Mouse (Mus musculus) left cerebral cortex, postnatal 25 days (tissue): ENCODE measurements at regions not wholly inside any gene's neighbourhood (a gene's known extent, or its start where the extent isn't known, plus 50 kb on each side); places are given as distances from the start of the nearest gene placed in this dataset.

Source experiments
- DNase-seq, 2 experiments: peaks; one replicate each; pipeline ENCODE4 v3.0.0; 2022; ENCODE audit warnings: low spot score in 2 of 2, mixed read lengths in 1 of 2
- intact Hi-C: fragments of 180-260 bp; cut with DNase I; formaldehyde crosslinking; loops from one replicate; pipeline ENCODE4 v1.15.1; 2025

DNA sequence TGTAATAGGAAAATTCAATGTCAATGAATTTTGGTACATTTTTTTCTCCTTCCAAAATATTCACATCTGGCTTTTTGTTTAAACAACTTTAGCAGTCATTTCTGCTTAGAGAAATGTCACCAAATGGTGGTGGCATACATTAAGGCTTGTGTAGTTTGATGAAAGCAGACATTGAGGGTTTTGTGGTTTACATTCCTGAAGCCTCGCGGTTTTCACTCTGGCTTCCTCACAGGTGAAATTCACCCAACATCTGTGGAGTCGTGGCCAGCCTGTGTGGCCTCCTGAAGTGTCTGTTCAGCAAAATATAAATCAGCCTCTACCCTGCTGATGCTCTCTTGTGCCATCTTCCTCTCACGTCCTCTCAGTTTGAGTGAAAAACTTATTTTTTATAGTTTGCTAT is 353.8 kb downstream of the Dnajb9 start:
- DNase-seq, result no peak
- intact Hi-C loops, result no loop called here

DNA sequence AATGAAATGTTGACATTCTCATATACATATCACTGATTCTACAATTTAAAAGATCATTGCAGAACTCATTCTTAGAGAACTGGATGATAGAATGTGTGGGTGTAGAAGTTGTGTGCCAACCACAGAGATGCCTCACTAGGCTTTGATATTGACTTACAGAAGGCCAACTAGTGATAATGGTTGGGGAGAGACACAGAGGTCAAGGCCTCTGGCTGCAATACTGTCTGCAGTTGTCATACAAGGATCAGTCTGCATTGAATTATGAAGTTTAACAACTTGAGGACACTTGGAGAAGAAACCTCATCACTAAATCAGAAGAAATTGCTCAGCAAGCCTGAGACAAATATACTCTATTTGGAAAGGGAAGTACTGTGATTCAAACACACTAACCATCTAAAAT is 357.9 kb downstream of the Dnajb9 start:
- intact Hi-C loops, result no loop called here
- no peak for DNase-seq

DNA sequence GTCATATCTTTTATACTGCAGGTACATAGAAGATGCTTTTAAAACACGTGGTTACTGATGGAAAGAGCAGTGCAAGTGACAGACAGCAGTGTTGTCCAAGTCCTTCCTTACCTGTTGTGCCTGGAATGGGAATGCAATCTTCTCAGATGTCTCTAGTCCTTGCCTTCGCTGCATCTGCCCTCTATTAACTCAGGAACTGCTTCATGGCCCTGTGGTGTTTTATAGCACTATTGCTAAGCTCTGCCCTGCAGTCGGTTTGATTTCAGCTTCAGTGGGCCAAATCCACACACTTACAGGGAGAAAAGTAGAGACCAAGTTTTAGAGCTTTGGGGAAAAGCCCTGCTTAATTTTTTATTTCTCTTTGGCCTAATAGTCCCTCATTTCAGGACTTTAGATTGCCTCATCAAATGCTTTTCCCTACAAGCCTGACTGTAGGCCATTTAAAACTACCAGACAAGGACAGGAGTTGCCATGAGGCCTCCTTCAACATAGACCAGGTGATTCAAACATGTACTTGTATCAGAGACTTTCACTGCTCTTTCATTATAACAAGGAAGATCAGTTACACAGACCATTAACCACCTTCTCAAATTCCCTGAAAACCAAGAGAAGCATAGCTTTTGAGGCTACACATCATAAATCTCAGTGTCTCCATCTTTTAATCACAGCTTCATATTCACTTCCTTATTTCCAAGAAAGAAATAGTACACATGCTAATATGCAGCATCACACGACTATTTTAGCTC is 358.7 kb downstream of the Dnajb9 start:
- DNase-seq, result no peak
- intact Hi-C loops, result no loop called here

DNA sequence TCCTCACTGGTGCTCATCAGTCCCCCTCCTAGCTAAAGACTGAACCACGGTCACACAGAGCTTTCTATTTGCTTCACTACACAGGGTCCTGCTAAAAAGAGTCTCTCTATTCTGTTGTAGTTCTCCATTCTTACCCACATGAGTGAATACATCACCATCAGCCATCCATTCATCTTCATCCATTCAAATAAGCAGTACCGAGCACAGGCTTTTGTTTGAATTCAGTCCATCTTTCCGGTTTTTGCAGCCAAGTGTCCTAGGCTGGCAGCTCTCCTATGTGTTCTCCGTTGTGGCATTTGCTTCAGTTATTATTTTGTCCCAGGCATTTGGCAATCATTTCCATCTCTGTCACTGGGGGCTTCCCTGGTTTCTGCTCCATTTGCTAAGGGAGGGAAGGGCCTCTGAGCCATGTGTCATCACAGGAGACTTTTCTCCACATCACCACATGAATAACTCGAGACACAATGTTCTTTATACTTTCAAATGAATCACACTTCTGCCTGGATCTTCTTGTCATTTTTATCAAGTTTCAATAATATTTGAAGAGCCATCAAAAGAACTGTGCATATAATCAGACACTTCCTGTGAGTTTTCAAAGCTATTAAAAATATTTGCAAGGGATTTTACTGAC is 366.1 kb downstream of the Dnajb9 start:
- intact Hi-C loops, result no loop called here
- DNase-seq, result no peak

DNA sequence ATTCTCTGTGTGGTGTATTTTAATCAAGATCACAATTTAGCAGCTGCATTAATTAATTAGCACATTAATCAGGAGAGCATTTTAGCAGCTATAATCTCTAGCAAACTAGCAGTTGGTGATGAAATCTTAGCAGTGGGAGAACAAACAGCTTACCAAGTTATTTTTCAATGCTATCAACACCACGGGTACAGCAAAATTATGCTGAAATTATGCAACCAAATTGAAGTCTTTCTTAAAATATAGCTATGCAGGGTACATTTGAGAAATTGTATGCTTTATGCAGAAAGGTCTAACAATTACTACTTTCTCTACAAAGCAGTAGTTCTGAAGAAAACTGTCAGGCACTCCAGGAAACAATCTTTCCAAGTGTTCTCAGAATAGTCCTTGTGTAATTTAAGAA is 378.1 kb downstream of the Dnajb9 start:
- intact Hi-C loops, result no loop called here
- peak in 1 of 2 experiments; percentile 52 for DNase-seq

DNA sequence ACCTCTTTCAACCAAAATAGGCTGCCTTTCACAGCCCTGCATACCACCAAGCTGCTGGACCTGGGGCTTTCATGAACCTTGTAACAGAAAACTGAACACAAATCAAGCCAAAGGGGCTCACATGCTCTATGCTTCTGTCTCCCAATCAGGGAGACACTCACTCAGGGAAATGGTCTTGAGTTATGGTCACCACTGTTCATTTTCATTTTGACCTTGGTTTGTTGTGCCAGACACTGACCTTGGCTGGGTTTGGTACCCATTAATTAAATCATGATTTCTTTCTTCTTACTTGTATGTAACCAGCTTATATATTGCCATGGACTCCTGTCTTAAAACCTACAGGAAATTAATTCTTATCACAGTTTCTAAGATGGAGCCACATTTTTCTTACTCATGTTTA is 381.5 kb downstream of the Dnajb9 start:
- DNase-seq, result no peak
- intact Hi-C loops, result loop anchor here (5.0 kb wide), 2 partner anchors 69 to 186 kb away; no protein-coding TSS in a partner anchor

DNA sequence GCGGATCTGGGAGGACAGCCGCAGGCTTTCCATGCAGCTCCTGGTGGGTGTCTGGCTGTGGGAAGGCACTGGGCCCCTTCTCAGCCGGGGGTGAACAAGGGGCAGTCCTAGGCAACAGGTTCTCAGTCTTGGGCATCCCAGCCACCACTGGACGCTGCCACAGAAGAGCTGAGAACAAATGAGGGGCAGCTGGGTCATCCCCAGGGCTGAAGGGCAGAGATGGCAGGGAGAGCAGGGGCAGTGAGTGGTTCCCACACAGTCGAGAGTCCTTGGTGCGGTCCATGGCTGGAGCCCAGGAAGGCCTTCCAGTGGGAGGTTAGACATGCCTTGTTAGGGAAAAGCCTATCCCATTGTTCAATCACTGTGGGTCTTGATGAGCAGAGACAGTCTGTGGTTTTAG is 382.2 kb downstream of the Dnajb9 start:
- intact Hi-C loops, result loop anchor here (1.0 to 5.0 kb wide), 4 partner anchors 69 to 317 kb away; no protein-coding TSS in a partner anchor
- DNase-seq, result no peak

DNA sequence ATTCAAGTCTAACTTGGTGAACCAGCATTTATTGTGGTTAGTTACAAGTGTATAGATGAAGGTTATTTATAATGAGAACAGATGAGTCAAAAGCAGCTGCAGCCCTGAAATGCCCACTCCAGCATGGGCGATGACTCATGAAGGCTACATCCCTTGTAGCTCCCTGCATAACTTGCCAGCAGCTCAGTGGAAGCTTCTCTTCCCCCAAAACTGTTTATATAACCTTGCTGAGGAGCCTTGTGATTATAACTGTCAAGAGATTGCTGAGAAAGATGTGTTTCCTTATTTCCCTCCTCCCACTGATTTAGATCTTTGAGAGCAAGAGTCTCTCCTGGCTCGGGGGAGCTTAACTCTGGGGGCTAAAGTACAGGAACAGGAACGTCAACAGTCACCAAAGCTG is 382.8 kb downstream of the Dnajb9 start:
- peak; percentile 71 to 97 for DNase-seq
- intact Hi-C loops, result loop anchor here (1.0 to 5.0 kb wide), 4 partner anchors 70 to 318 kb away; no protein-coding TSS in a partner anchor

DNA sequence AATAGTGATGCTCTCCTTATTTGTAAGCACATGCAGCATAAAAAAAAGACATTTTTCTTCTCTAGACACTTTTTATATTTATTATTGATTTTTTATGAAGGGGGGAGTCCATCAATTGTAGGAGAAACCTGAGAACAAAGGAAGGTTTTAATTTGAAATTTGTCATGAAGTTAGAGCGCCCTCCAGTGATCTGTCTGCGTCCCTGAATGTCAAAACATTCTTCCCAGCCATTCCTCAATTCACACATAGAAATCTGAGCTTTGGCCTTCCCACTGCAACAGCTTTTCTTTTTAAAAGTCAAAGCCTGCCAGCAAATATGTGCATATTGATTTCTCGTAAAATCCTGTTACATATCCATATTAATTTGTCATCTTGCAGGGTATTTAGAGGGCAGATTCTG is 396.6 kb downstream of the Dnajb9 start:
- intact Hi-C loops, result loop anchor here (5.0 kb wide), 1 partner anchor 1421 kb away; no protein-coding TSS in a partner anchor
- DNase-seq, result peak in 1 of 2 experiments; percentile 57

DNA sequence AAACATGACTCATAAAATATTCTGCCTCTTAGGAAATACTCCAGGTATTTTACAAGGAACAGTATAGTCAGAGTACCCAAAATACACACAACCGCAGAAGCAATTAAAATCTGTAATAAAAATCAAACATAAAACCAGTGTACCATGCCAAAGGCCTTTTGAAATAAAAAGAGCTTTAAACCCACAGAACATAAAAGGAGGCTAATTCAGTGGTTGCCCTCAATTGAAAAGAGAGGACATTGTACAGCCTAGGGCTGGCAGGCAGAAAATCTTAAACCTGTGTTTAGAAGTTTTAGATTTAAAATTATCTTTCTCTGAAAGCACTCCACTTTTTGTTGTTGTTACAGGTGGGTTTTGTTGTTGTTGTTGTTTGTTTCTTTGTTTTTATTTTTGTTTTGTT is 437.4 kb downstream of the Dnajb9 start:
- intact Hi-C loops, result no loop called here

DNA sequence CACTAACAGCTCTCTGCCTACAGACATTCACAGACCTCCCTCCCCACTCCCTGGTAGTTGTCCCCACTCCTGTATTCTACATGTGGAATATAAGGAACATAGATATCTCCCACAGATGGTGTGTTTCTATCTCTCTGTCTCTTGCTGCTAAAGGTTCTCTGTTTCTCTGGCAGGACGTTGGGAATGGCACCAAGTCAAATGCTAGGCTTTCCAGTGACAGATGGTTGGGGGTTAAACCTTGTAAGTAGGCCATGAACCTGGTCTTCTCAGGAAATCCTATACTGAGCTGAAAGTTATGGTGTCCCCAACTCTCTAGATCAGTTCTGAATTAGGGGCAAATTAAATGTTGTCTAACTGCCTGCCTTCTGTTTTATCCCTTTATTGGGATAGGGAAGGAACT is 448.0 kb downstream of the Dnajb9 start:
- intact Hi-C loops, result no loop called here
- DNase-seq, result no peak

More for the DNA sequence above, 437.4 kb downstream of the Dnajb9 start:
- DNase-seq, result no peak
